In genomic region chr8:103502991-103503767, GRCm38 (mm10) we compare ENCODE assay signal across 20 mouse cellular contexts.
DNase-seq lines count a peak whose midpoint lies in the region; ATAC-seq and TF ChIP-seq lines count a peak whose summit lies in the region.
"Had no signal": no experiment of that assay in that cellular context is flagged by ENCODE, and none has a peak within 500 bp of the region (broad histone marks: within the 10 kb centered on the region; RNA-seq: fewer than 3 reads in every experiment).

No protein-coding gene starts in this region.

- H3K4me2 ChIP-seq in hindbrain, embryonic 14.5 days (replicated peaks), result no peak overlapping the region
- no peak overlapping the region for H3K4me2 ChIP-seq in midbrain, embryonic 14.5 days (ENCODE audit: low read length)
- no peak overlapping the region for H3K4me2 ChIP-seq in midbrain, embryonic 16.5 days (ENCODE audit: low read length)
- no peak overlapping the region for H3K4me2 ChIP-seq in embryonic facial prominence, embryonic 14.5 days (ENCODE audit: low read depth, low read length)
- H3K4me2 ChIP-seq in liver, postnatal 0 days (ENCODE audit: low read depth, low read length), result no peak overlapping the region
- H3K4me2 ChIP-seq: forebrain, embryonic 13.5 days; intestine, embryonic 15.5 days had no signal

- ATAC-seq in hindbrain, embryonic 14.5 days (ENCODE audit: low FRiP score), result no peak
- ATAC-seq in midbrain, embryonic 14.5 days (ENCODE audit: low FRiP score, low TSS enrichment), result no peak
- ATAC-seq in midbrain, embryonic 16.5 days, result no peak
- peak; percentile 53; the same call in 1 of the 2 replicates for ATAC-seq in embryonic facial prominence, embryonic 14.5 days (ENCODE audit: low read depth)
- ATAC-seq in liver, postnatal 0 days, result no peak
- ATAC-seq: forebrain, embryonic 13.5 days; intestine, embryonic 15.5 days had no signal

- WGBS in hindbrain, embryonic 10.5 days, result 68% methylated on average over 9 of the region's 9 CpGs
- WGBS in hindbrain, embryonic 14.5 days, result 54% methylated on average over 9 of the region's 9 CpGs
- 65% methylated on average over 9 of the region's 9 CpGs for WGBS in midbrain, embryonic 14.5 days
- WGBS in midbrain, embryonic 16.5 days, result 60% methylated on average over 9 of the region's 9 CpGs
- WGBS in embryonic facial prominence, embryonic 14.5 days, result 71% methylated on average over 9 of the region's 9 CpGs
- 85% methylated on average over 9 of the region's 9 CpGs for WGBS in liver, postnatal 0 days (ENCODE audit: insufficient replicate concordance)

- H3K4me3 ChIP-seq in hindbrain, embryonic 10.5 days, result no peak overlapping the region
- H3K4me3 ChIP-seq in hindbrain, embryonic 14.5 days (replicated peaks; ENCODE audit: low read length), result no peak overlapping the region
- H3K4me3 ChIP-seq in midbrain, embryonic 14.5 days (replicated peaks; ENCODE audit: low read depth, low read length), result no peak overlapping the region
- H3K4me3 ChIP-seq in midbrain, embryonic 16.5 days (ENCODE audit: low read depth, low read length), result no peak overlapping the region
- H3K4me3 ChIP-seq in embryonic facial prominence, embryonic 14.5 days (ENCODE audit: low read depth, low read length), result no peak overlapping the region
- no peak overlapping the region for H3K4me3 ChIP-seq in liver, postnatal 0 days (ENCODE audit: low read depth, low read length)
- H3K4me3 ChIP-seq: forebrain, embryonic 13.5 days; gastrocnemius, adult 2 months; heart, embryonic 10.5 days; intestine, embryonic 15.5 days had no signal

- peaks cover 14% of the 10 kb centered on the region for H3K4me1 ChIP-seq in hindbrain, embryonic 10.5 days (replicated peaks)
- H3K4me1 ChIP-seq in hindbrain, embryonic 14.5 days (replicated peaks; ENCODE audit: control insufficient read depth, insufficient read depth, low read length), result no peaks in the 10 kb centered on the region
- H3K4me1 ChIP-seq in midbrain, embryonic 14.5 days (ENCODE audit: control insufficient read depth, insufficient read depth, low read length), result 0 out of 2 replicates have a peak, but pooled peaks cover 5% of the 10 kb centered on the region
- H3K4me1 ChIP-seq in midbrain, embryonic 16.5 days (ENCODE audit: control insufficient read depth, insufficient read depth, low read length), result no peaks in the 10 kb centered on the region
- peaks cover 7% of the 10 kb centered on the region for H3K4me1 ChIP-seq in embryonic facial prominence, embryonic 14.5 days (ENCODE audit: control insufficient read depth, insufficient read depth, low read length)
- H3K4me1 ChIP-seq in liver, postnatal 0 days (ENCODE audit: insufficient read depth), result no peaks in the 10 kb centered on the region
- H3K4me1 ChIP-seq: heart, embryonic 10.5 days; intestine, embryonic 15.5 days had no signal

- H3K36me3 ChIP-seq in hindbrain, embryonic 10.5 days, result no peaks in the 10 kb centered on the region
- no peaks in the 10 kb centered on the region for H3K36me3 ChIP-seq in hindbrain, embryonic 14.5 days (replicated peaks; ENCODE audit: control insufficient read depth, insufficient read depth)
- H3K36me3 ChIP-seq in midbrain, embryonic 14.5 days (ENCODE audit: control insufficient read depth, insufficient read depth, low read length), result no peaks in the 10 kb centered on the region
- H3K36me3 ChIP-seq in midbrain, embryonic 16.5 days (ENCODE audit: control insufficient read depth, insufficient read depth, low read length), result no peaks in the 10 kb centered on the region
- no peaks in the 10 kb centered on the region for H3K36me3 ChIP-seq in embryonic facial prominence, embryonic 14.5 days (ENCODE audit: control insufficient read depth, insufficient read depth, low read length)
- no peaks in the 10 kb centered on the region for H3K36me3 ChIP-seq in liver, postnatal 0 days (replicated peaks; ENCODE audit: insufficient read depth, low read length)
- H3K36me3 ChIP-seq: heart, embryonic 10.5 days; intestine, embryonic 15.5 days had no signal

- peak; percentile 20 for DNase-seq in hindbrain, embryonic 10.5 days (ENCODE audit: low spot score)
- DNase-seq in hindbrain, embryonic 14.5 days (ENCODE audit: low spot score), result no peak
- DNase-seq in midbrain, embryonic 14.5 days, result peak; percentile 20
- peak; percentile 25 for DNase-seq in embryonic facial prominence, embryonic 14.5 days (ENCODE audit: low spot score)
- no peak for DNase-seq in liver, postnatal 0 days
- DNase-seq in kidney, postnatal 14 days, result no peak
- DNase-seq: adrenal gland, adult 2 months; adrenal gland, postnatal 25 days; cerebellum, adult 18-20 months; cerebellum, adult 9-11 months; cerebellum, postnatal 36 days; gastrocnemius, adult 2 months; heart, adult 18-20 months; heart, postnatal 10 days; heart, postnatal 4 days; kidney, adult 18-20 months had no signal

- no peak overlapping the region for H3K27ac ChIP-seq in hindbrain, embryonic 10.5 days
- H3K27ac ChIP-seq in hindbrain, embryonic 14.5 days, result no peak overlapping the region
- 0 out of 2 replicates have a peak overlapping the region, but pooled peaks have one; percentile 13 for H3K27ac ChIP-seq in midbrain, embryonic 14.5 days (replicated peaks; ENCODE audit: low read depth, low read length)
- H3K27ac ChIP-seq in midbrain, embryonic 16.5 days (ENCODE audit: low read length), result no peak overlapping the region
- no peak overlapping the region for H3K27ac ChIP-seq in embryonic facial prominence, embryonic 14.5 days (replicated peaks; ENCODE audit: low read depth, low read length)
- no peak overlapping the region for H3K27ac ChIP-seq in liver, postnatal 0 days (ENCODE audit: low read depth)
- H3K27ac ChIP-seq: forebrain, embryonic 13.5 days; gastrocnemius, adult 2 months; heart, embryonic 10.5 days; intestine, embryonic 15.5 days had no signal

- TF ChIP-seq EP300 in liver, postnatal 0 days (IDR thresholded peaks at IDR 0.05; ENCODE audit: low read depth), result no peak

- TF ChIP-seq CTCF in liver, postnatal 0 days (IDR thresholded peaks at IDR 0.05; ENCODE audit: low read depth), result no peak

- no peak overlapping the region for H3K9ac ChIP-seq in hindbrain, embryonic 14.5 days
- H3K9ac ChIP-seq in midbrain, embryonic 14.5 days (replicated peaks; ENCODE audit: low read length), result no peak overlapping the region
- no peak overlapping the region for H3K9ac ChIP-seq in midbrain, embryonic 16.5 days (ENCODE audit: low read depth, low read length)
- no peak overlapping the region for H3K9ac ChIP-seq in embryonic facial prominence, embryonic 14.5 days (ENCODE audit: low read depth, low read length)
- no peak overlapping the region for H3K9ac ChIP-seq in liver, postnatal 0 days (replicated peaks)
- H3K9ac ChIP-seq: forebrain, embryonic 13.5 days; intestine, embryonic 15.5 days had no signal

- no peaks in the 10 kb centered on the region for H3K9me3 ChIP-seq in hindbrain, embryonic 10.5 days
- no peaks in the 10 kb centered on the region for H3K9me3 ChIP-seq in hindbrain, embryonic 14.5 days (ENCODE audit: control insufficient read depth, low read length)
- no peaks in the 10 kb centered on the region for H3K9me3 ChIP-seq in midbrain, embryonic 14.5 days (ENCODE audit: control insufficient read depth, low read length)
- H3K9me3 ChIP-seq in midbrain, embryonic 16.5 days (replicated peaks; ENCODE audit: control insufficient read depth, low read length, poor library complexity, severe bottlenecking), result no peaks in the 10 kb centered on the region
- H3K9me3 ChIP-seq in embryonic facial prominence, embryonic 14.5 days (ENCODE audit: control insufficient read depth, low read length), result peaks cover 7% of the 10 kb centered on the region; the same call in 1 of the 2 replicates
- H3K9me3 ChIP-seq in liver, postnatal 0 days (ENCODE audit: low read length), result no peaks in the 10 kb centered on the region
- H3K9me3 ChIP-seq: forebrain, embryonic 13.5 days; heart, embryonic 10.5 days; intestine, embryonic 15.5 days had no signal

- H3K27me3 ChIP-seq in hindbrain, embryonic 10.5 days (ENCODE audit: insufficient read depth, poor library complexity, severe bottlenecking), result 0 out of 2 replicates have a peak, but pooled peaks cover 6% of the 10 kb centered on the region
- H3K27me3 ChIP-seq in hindbrain, embryonic 14.5 days (ENCODE audit: control insufficient read depth, insufficient read depth, low read length), result no peaks in the 10 kb centered on the region
- H3K27me3 ChIP-seq in midbrain, embryonic 14.5 days (ENCODE audit: control insufficient read depth, insufficient read depth, low read length), result no peaks in the 10 kb centered on the region
- no peaks in the 10 kb centered on the region for H3K27me3 ChIP-seq in midbrain, embryonic 16.5 days (ENCODE audit: control insufficient read depth, insufficient read depth, low read depth, low read length)
- no peaks in the 10 kb centered on the region for H3K27me3 ChIP-seq in embryonic facial prominence, embryonic 14.5 days (replicated peaks; ENCODE audit: control insufficient read depth, insufficient read depth, low read length)
- no peaks in the 10 kb centered on the region for H3K27me3 ChIP-seq in liver, postnatal 0 days (ENCODE audit: insufficient read depth, low read length)
- H3K27me3 ChIP-seq: forebrain, embryonic 13.5 days; intestine, embryonic 15.5 days had no signal

Comparison
In these comparisons a context has a peak if more than half of its experiments do, and no peak if none do; other contexts are left out.
1. DNase-seq: peak in hindbrain, embryonic 10.5 days (single experiment), midbrain, embryonic 14.5 days (single experiment) and embryonic facial prominence, embryonic 14.5 days (single experiment); none in hindbrain, embryonic 14.5 days (single experiment), liver, postnatal 0 days (single experiment) and kidney, postnatal 14 days (single experiment).